8 mouse cellular contexts compared by ENCODE assay signal in genomic region chr2:173106889-173107785, GRCm38 (mm10). TPM values are rescaled to one million over a fixed set of nuclear protein-coding genes. Genes with fewer than 3 reads are reported as not detected.
DNase-seq lines count a peak whose midpoint lies in the region; ATAC-seq lines count a peak whose summit lies in the region.
"Had no signal": no experiment of that assay in that cellular context is flagged by ENCODE, and none has a peak within 500 bp of the region (broad histone marks: within the 10 kb centered on the region; RNA-seq: fewer than 3 reads in every experiment).

No protein-coding gene starts in this region.

- no peaks in the 10 kb centered on the region for H3K27me3 ChIP-seq in hindbrain, embryonic 11.5 days (ENCODE audit: control insufficient read depth, insufficient read depth, low read length)
- peaks cover 4% of the 10 kb centered on the region; the same call in 1 of the 2 replicates for H3K27me3 ChIP-seq in lung, embryonic 15.5 days

- H3K27ac ChIP-seq in hindbrain, embryonic 11.5 days (ENCODE audit: low read depth, low read length): no peak overlapping the region
- no peak overlapping the region for H3K27ac ChIP-seq in lung, embryonic 15.5 days

- DNase-seq in R1 (ENCODE audit: low read depth, low spot score): peak; percentile 81
- peak; percentile 33 to 51 for DNase-seq in cerebellum, adult 18-20 months
- DNase-seq in forelimb bud, embryonic 11.5 days (ENCODE audit: low read depth, low spot score): peak; percentile 83
- peak; percentile 78 for DNase-seq in hindbrain, embryonic 11.5 days (ENCODE audit: low spot score)
- peak; percentile 38 to 68 for DNase-seq in layer of hippocampus, adult 8-10 months (ENCODE audit: low spot score in 2 of 2)
- peak; percentile 34 for DNase-seq in retina, adult 2 months (ENCODE audit: low read depth, low spot score)

- no peak overlapping the region for H3K9ac ChIP-seq in hindbrain, embryonic 11.5 days (ENCODE audit: low read depth, low read length)
- H3K9ac ChIP-seq in lung, embryonic 15.5 days: no peak overlapping the region

- H3K9me3 ChIP-seq in hindbrain, embryonic 11.5 days (ENCODE audit: control insufficient read depth, low read length): no peaks in the 10 kb centered on the region
- no peaks in the 10 kb centered on the region for H3K9me3 ChIP-seq in lung, embryonic 15.5 days

- peak; percentile 7; the same call in 1 of the 2 replicates for ATAC-seq in hindbrain, embryonic 11.5 days (ENCODE audit: low FRiP score)
- ATAC-seq in lung, embryonic 15.5 days (ENCODE audit: borderline replicate concordance, extremely low read depth, low FRiP score, low TSS enrichment): peak; percentile 46; the same call in 1 of the 2 replicates

- H3K4me3 ChIP-seq in hindbrain, embryonic 11.5 days (ENCODE audit: low read depth, low read length): no peak overlapping the region
- no peak overlapping the region for H3K4me3 ChIP-seq in lung, embryonic 15.5 days

- WGBS in hindbrain, embryonic 11.5 days: 19% methylated on average over 14 of the region's 14 CpGs
- 16% methylated on average over 14 of the region's 14 CpGs for WGBS in lung, embryonic 15.5 days

- H3K4me2 ChIP-seq in hindbrain, embryonic 11.5 days (replicated peaks; ENCODE audit: low read depth, low read length): no peak overlapping the region
- no peak overlapping the region for H3K4me2 ChIP-seq in lung, embryonic 15.5 days

- no peaks in the 10 kb centered on the region for H3K4me1 ChIP-seq in hindbrain, embryonic 11.5 days (replicated peaks; ENCODE audit: control insufficient read depth, insufficient read depth, low read length)
- no peaks in the 10 kb centered on the region for H3K4me1 ChIP-seq in lung, embryonic 15.5 days

- no peaks in the 10 kb centered on the region for H3K36me3 ChIP-seq in hindbrain, embryonic 11.5 days (ENCODE audit: control insufficient read depth, insufficient read depth, low read length)
- H3K36me3 ChIP-seq in lung, embryonic 15.5 days: no peaks in the 10 kb centered on the region

RNA-seq across cellular contexts. Expression of gene Ctcfl, which starts 12.2 kb away (rescaled TPM):
- 0.06 TPM in 2 replicates for polyA plus RNA-seq in hindbrain, embryonic 11.5 days (2014; fragmentation: Nextera tagmentation; extraction: Ambion mirVana)
- not detected for total RNA-seq in layer of hippocampus, adult 8-10 months (2022)
- 0.07 and 0.08 TPM in 2 replicates for polyA plus RNA-seq in lung, embryonic 15.5 days (2015; fragmentation: Nextera tagmentation; extraction: Ambion mirVana)
- total RNA-seq: left cerebral cortex, postnatal 10 days had no signal

RNA-seq across cellular contexts. Expression of gene Pck1, which starts 45.7 kb away (rescaled TPM):
- polyA plus RNA-seq in hindbrain, embryonic 11.5 days (2014; fragmentation: Nextera tagmentation; extraction: Ambion mirVana): not detected in 2 replicates
- total RNA-seq in layer of hippocampus, adult 8-10 months (2022): under 1 TPM in 1 of 4 experiments, not detected in 3; 0.11 TPM
- polyA plus RNA-seq in lung, embryonic 15.5 days (2015; fragmentation: Nextera tagmentation; extraction: Ambion mirVana): 0.10 TPM in 1 of 2 replicates, not detected in the other
- total RNA-seq: left cerebral cortex, postnatal 10 days had no signal
